Mouse (Mus musculus): ENCODE results near the gene Arhgef3.

Arhgef3 gene

DNA sequence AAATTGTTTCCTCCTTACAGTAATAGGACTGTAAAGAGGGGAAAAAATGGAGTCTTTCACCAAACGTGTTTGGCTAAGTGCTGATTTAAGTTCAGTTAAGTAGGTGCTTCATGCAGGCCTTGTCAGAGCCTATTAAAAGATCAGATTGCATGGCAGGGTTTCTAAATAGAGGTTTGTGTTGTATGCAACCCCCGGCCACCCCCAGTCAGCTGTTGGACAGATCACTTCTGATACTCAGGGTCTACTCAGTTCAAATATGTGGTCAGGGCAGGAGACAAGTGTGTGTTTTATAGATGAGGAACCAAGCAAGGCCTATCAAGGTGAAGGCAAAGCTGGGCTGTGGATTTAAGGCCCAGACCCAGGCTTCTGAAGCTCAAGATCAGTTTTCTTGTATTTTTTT is 44.1 kb downstream of the Arhgef3 start:
- no peak for DNase-seq (ENCODE audit: low read depth in 2 of 2, low spot score in 2 of 2)

DNA sequence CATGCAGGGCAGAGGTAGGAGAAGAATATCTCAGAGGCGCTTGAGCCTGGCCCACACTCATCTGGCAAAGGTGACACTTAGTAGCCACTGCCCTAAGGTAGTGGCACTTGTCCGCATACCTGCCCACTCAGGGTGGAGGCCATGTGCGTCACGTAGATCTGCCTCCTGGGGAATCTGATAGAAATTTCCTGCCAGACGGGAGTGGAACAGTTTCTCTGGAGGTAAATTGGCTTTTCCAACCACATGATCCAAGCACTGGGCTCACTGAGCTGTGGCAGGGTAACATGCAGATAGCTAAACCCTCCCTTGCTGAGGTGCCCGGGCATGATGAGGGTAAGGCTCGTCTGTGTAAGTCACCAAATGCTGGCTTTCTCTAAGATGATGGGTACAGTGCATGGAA is 46.1 kb downstream of the Arhgef3 start:
- DNase-seq (ENCODE audit: low read depth in 2 of 2, low spot score in 2 of 2) = no peak

DNA sequence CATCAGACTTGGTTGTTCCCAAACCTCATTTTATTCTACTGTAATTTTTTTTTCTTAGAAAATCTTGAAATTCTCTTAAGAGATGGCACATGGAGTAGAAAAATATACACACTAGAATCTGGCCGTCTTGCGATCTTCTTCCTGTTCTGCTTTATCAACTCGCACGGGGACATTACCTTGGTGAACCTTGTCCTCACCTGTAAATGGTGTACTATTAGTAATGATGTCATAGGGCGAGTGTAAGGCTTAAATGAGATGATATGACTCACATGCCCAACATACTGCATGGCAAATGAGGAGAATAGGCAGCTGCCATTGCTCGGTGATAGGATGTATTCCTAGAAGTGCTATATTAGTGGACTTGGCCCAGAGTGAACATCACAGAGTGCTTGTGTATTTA is 49.9 kb downstream of the Arhgef3 start:
- no peak for DNase-seq (ENCODE audit: low read depth in 2 of 2, low spot score in 2 of 2)

DNA sequence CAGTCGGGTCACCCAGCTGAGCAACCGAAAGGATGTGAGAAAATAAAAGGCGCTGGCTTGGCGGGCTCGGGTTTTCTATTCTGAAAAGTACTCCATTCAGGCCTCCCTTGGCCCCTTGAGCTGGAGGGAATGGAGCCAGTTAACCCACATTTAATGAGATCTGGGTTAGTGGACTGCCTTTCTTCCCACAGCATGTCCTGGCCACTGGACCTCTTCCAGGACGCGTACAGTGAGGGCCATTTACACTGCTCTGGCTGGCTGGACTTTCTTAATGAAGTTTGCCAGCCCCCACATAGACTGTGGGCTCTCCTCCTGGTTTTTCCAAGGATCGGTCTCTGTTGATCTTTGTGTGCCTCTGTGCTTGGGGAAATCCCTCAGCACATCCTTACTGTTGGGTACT is 52.1 kb downstream of the Arhgef3 start:
- DNase-seq (ENCODE audit: low read depth in 2 of 2, low spot score in 2 of 2) = no peak

DNA sequence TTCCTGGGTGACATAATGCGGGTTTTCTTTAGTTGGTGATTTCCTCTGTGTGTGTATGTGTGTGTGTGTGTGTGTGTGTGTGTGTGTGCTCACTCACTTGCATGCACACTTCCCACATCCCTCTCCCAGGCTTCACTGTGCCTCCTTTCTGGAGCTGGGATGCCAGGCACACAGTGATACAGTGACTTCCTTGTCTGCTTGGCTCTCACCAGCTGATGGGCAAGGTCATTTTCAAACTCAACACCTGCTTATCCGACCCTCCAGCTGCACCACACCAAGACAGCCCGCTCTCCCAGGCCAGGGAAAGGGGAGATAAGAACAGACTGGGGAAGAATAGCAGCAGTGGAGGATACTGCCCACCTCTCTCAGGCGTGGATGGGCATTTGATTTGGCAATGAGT is 52.5 kb downstream of the Arhgef3 start:
- no peak for DNase-seq (ENCODE audit: low read depth in 2 of 2, low spot score in 2 of 2)

DNA sequence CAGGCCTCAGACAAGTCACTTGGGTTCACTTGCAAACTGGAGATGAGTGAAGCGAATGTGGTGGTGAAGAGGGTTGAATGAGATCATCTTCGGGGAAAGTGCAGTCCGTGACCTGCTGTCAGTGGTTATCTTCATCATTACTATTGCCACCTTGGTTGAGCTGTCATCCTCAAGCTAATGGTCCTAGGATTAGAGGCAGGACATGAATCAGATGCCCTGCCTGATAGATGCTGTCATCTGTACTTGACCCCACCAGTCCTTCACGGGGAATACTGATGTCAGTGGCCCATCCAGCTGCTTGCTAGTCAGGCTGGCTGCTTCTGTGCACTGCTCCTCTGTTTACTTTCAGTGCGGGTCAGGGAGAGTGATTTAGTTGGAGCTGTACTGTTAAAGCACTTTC is 53.7 kb downstream of the Arhgef3 start:
- DNase-seq (ENCODE audit: low read depth in 2 of 2, low spot score in 2 of 2) = no peak

DNA sequence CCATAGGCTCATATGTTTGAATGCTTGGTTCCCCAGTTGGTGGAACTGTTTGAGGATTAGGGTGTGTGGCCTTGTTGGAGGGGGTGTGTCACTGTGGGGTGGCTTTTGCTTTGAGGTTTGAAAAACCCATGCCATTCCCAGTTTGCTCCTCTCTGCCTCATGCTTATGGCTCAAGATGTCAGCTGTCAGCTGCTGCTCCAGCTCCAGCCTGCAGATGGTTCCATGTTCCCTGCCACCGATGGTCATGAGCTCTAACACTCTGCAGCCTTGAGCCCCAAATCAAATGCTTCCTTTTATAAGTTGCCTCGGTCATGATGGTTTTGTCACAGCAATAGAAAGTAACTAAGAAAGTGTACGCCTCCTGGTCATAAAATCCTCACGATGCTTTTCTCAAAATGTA is 54.6 kb downstream of the Arhgef3 start:
- DNase-seq (ENCODE audit: low read depth in 2 of 2, low spot score in 2 of 2) = no peak

DNA sequence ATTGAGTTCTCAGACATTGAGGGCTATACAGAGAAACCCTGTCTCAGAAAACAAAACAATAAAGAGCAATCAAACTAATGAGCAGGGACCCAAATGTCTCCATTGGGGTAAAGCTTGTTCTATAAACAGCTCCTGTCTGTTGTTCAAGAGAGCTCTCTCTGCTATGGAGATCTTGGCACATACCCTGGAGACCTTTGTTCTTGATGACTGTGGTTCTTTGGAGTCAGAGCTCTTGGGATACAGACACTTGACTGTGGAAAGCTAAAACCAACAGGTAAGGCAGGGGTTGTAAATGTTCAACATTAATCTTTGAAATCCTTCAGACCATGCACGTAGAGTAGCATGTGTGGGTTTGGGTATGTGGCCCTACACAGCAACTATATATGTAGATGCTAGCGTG is 55.7 kb downstream of the Arhgef3 start:
- no peak for DNase-seq (ENCODE audit: low read depth in 2 of 2, low spot score in 2 of 2)

DNA sequence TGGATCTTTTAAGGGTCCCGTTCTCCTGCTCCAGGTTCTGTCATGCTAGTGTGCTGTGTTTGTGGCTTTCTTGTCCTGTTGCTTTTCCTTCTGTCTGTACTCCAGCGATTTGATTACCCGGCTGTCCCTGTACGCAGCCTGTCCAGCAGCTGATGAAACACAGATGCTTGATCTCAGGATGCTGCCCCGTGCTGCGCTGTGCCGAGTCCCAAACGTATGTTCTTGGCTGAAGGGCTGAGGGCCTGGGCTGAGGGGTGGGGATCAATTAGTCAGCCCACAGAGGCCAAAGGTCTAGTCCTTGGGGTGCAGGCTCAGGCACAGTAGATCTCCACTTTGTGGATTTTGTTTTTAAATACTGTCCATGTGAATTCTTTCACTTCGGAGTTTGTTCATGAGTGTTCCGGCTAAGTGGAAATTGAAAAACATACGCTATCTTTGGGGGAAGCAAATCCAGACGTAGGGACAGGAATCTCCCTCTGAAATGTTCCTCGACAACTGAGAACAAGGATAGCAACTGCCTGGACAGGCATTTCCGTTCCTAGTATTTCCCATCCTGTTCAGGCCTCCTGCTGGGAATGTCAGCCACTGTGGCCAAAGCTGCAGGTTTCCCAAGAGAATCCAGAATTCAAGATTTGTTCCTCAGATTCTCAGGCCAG is 56.6 kb downstream of the Arhgef3 start:
- DNase-seq (ENCODE audit: low read depth in 2 of 2, low spot score in 2 of 2) = no peak

DNA sequence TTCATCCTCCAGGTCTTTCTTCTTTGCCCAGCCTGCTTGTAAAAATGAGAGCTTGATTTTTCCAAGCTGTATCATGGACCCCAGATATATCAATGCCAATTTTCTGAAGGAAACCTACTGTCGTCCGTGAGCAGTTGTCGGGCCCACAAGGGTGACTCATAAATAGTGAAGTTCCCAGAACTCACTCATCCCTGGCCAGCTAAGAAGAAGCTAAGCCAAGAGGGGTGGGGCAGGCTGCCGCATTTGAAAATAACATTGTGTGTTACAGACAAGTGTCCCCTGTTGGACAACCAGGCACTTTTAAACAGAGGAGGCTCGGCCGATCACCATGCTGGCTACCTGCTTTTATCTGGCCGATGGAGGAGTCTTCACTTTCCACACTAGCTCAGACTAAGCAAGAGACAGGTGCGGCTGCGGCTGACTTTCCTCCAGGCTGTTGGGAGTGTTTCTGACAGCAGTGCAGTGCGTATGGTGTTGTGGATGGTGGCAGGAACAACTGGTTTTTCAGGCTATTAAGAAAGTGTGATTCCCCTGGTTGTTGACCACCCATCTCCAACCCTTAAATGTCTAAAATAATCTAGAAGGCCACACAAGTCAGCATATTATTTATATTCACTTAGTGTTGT is 58.6 kb downstream of the Arhgef3 start:
- no peak for DNase-seq (ENCODE audit: low read depth in 2 of 2, low spot score in 2 of 2)

DNA sequence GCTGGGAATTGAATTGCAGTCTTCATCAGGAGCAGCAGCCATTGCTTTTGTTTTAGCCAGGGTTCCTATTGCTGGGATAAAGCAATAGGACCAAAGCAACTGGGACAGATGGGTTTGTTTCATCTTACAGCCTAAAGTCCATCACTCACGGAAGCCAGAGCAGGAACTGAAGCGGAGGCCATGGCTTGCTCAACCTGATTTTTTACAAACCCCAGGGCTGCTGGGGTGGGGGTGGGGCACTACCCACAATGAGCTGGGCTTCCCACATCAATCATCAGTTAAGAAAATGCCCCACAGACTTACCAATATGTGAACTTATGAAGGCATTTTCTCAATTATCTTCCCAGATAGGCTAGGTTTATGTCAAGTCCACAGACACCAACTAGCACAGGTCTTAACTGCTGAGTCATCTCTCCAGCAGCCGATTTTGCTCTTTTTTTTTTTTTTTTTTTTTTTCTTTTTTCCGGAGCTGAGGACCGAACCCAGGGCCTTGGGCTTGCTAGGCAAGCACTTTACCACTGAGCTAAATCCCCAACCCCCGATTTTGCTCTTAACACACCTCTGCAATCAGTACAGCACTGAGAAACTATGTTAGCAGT is 59.6 kb downstream of the Arhgef3 start:
- no peak for DNase-seq (ENCODE audit: low read depth in 2 of 2, low spot score in 2 of 2)

DNA sequence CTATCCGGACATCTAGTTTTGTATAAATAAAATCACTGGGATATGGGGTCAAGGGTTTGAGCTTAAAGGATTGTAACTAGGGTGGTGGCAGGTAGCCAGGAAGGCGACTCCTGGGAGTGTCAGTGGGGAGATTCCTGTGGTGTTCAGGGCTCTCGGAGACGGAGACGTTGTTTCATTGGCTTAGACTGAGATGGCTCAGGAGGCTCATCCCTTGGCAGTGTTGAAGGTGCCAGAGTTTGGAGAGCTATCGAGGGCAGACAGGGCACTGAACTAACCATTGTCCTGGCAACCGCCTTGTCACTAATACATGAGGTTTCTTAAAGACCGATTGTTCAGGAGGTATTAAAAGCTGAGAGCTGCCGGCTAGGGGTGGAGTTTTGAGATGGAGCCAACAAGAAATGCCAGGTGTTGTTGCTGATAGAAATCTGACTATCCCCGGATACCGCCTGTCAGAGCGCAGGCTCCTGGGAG is 60.2 kb downstream of the Arhgef3 start:
- no peak for DNase-seq (ENCODE audit: low read depth in 2 of 2, low spot score in 2 of 2)

DNA sequence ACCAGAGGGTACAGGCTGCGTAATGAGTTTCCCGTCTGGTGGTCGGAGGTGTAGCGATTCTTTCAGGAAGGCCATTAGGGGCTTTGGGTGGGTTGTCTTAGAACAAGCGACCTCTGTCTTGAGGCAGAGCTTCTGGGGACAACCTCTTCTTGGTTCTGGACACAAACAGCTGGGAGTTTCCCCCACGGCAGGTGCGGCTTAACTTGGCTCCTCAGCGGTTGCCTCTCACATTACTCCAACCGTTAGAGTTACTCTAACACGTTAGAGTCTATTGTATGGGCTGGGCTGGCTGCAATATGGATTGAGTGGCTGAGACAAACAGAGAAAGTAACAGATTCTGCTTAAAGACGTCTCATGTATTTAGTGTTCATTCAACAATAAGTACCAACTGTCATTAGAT is 60.6 kb downstream of the Arhgef3 start:
- no peak for DNase-seq (ENCODE audit: low read depth in 2 of 2, low spot score in 2 of 2)

DNA sequence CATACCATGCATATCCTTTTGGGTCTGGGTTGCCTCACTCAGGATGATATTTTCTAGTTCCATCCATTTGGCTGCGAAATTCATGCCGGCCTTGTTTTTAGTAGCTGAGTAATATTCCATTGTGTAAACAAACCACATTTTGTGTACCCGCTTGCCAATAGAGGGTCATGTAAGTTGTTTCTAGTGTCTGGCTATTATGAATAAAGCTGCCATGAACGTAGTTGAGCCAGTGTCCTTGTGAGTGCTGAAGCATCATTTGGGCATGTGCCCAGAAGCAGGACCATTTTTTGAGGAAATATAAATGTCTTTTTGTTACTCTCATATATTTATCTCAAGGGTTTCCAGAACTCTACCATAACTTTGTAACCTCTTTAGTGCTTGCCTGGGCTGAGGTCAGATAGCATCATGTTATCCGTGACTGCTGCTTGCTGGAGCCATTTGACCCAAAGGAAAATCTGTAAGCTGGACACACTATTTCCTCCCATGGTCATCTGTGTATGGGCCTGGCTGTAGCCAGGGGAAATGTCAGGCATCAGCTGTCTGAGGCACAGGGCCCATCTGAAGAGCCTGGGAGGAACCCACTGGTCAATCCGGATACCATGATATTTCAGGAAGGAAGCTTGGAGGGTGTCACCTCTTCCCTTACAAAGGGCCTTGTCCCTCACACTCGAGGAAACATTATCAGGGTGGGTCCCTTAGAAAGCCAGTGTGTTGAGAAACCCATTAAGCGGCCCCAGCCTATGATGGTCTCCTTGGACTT is 63.3 kb downstream of the Arhgef3 start:
- no peak for DNase-seq (ENCODE audit: low read depth in 2 of 2, low spot score in 2 of 2)

DNA sequence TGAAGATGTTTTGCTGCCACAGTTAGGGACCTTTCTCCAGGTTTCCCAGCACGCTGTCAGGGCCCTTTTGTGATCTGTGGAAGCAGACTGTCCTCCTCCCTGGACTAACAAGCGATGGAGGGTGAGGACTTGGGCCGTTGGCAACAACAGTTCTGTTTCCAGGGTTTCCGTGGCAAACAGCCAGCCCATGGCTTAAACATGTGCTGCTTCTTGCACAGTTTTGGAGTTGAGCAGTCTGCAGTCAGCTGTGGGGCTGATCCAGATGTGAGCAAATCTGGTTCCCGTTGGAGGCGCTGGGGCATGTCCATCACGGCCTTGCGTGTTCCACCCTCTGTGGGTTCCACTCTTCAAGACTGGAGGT is 63.8 kb downstream of the Arhgef3 start:
- DNase-seq (ENCODE audit: low read depth in 2 of 2, low spot score in 2 of 2) = no peak

DNA sequence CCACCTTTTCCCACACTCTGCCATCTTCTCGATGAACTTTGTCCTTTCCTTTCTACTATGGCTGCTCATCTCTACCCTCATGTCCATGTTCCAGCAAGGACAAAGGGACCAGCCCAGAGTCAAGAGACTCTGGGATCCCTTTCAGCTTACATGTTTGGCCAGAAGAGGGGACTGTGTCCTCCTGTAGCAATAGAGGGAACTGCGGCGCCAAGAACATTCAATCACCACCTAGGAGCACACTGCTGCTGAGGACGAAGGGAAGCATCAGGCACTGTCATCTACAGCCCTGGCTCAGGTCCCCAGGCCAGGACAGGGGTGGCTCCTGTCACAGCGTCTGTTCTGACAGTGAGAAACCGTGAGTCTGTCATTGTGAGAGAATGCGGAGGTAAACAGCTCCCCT is 65.1 kb downstream of the Arhgef3 start:
- no peak for DNase-seq (ENCODE audit: low read depth in 2 of 2, low spot score in 2 of 2)

DNA sequence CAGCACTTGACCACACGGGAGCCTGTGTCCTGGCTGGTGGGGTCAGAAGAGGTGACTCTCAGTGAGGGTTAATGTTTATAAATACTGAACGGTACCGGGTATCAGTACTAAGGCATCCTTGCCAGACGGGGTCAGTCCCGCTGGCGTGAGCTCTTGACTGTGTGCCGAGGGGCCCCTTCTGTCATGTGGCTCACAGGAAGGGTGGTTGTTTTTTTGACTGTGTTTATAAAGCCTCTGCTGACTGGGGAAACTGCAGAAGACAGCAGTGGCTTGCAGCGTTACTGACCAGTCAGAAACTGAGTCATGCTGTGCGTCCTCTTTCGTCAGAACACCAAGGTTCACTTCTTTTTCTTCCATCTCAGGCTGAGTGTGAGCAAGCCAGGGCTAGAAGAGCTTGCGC is 67.4 kb downstream of the Arhgef3 start:
- DNase-seq (ENCODE audit: low read depth in 2 of 2, low spot score in 2 of 2) = no peak

DNA sequence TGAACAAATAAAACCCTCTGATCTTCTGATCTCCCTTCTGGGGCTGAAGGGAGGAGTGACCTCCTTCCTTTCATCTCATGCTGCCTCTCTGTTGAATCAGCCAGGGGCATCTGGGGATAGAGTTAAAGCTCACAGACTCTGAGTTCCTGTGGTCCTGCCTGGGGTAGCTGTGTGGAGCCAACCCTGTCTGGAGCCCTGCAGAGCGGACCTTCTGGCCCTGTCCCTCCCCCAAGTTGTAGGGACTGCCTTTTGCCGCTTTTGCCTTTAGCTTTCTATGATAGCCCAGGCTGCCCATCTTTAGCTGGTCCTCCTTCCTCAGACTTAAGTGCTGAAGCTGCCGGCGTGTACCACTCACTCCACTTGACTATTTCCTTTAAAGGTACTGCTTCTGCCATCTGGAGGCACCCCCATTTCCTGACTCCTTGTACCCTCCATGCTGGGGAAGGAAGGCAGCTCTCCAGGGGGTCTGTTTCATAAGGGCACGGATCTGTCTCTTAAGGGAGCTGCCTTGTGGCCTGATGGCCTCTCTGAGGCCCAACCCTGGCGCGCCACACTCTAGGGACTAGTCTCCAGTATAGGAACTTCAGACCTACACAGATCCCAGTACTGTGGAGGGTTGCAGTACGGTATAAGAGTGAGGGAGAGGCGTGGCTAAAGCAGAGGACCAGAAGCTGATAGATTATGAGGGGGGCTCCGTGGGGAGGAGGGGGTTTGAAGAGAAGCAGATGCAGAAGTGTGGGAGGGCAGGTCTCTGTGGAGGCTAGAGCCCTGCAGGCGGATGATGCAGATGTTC is 68.1 kb downstream of the Arhgef3 start:
- no peak for DNase-seq (ENCODE audit: low read depth in 2 of 2, low spot score in 2 of 2)

DNA sequence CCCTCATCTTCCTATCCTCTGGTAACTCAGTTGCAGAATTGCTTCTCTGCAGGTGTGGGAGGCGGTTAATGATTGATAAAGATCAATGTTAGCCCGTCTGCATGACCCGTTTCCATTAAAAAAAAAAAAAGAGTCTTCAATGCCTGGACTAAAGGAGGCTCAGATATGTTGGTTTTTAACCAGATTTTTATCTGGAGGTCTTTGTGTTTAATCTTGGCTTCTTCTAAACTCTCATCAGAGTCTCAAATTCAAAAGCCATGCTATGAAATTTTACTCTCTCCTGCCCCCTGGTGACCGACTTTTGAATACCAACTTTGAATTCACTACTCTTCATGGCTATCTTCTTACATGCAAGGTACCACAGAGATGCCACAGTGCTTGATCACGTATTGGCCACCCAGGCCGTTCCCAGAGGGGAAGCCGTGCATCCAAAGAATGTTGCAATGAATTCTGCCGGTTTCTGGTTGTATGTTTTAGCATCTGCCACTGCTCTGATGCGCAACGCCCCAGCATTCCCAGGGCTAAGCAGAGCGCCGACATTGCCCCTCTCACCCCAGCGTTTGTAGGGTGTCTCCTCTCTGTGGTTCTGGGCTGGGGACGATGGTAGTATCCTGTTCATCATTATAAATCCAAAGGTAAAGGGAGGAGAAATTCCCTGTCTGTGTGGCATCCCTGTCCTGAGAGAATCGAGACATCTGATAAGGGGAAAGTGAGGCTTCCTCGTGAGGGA is 69.0 kb downstream of the Arhgef3 start:
- DNase-seq (ENCODE audit: low read depth in 2 of 2, low spot score in 2 of 2) = peak; percentile 55 to 71

DNA sequence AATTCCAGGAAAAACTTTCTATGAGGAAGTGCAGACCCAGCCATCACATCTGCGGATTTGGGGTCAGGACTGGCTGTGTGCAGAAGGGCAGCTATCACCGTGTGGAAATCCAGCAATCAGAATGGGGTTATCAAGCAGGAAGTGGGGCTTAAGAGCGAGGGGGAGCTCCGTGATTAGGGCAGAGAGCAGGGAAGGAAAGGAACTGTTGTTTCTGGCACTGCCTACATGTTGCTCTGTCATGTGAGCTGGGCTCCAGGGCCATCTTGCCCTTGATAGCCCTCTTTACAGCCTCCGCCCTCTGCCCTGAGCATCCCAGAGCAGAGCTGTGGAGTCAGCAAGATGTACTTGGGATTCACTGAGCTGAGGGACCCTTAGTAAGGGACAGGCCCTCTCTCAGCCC is 71.2 kb downstream of the Arhgef3 start:
- no peak for DNase-seq (ENCODE audit: low read depth in 2 of 2, low spot score in 2 of 2)

DNA sequence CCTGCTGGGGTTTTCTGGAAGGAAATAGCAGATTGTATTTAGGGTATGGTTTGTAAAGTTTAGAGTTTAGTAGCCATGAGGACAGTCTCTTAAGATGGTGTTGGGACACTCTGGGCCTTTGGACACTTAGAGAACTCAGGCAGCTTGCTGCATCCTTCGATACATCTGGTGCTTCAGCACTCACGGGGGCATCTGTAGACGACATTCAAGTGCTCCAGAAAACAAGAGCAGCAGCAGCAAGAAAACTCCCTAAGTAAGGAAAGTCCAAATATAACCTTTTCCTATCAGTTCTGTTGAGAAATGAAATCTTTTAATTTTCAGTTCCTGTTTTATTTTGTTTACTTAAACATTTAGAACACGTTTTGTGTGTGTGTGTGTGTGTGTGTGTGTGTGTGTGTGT is 71.9 kb downstream of the Arhgef3 start:
- no peak for DNase-seq (ENCODE audit: low read depth in 2 of 2, low spot score in 2 of 2)
